Mouse (Mus musculus) forebrain, embryonic 14.5 days (tissue): Measurements from ENCODE around the gene Rnf41. TPM values are rescaled to one million over a fixed set of nuclear protein-coding genes. Genes with fewer than 3 reads are reported as not detected.

Source experiments
- ATAC-seq: fragments of 200-750 bp; cut with Nextera tagmentation; 2 replicates; pipeline ENCODE4 v1.8.0; 2017; ENCODE audit warnings: mild to moderate bottlenecking, moderate library complexity
- DNase-seq: peaks from one replicate; pipeline ENCODE4 v3.0.0-alpha.2; 2015; ENCODE audit warnings: low spot score
- H3K27ac ChIP-seq: fragments of 300-500 bp; sonication (generic); 2 replicates; pipeline ENCODE4 v1.5.1; 2014; ENCODE audit warnings: low read depth, mild to moderate bottlenecking, control low read depth, low read length, moderate library complexity
- H3K27me3 ChIP-seq: fragments of 300-500 bp; sonication (generic); replicated peaks from 2 replicates; pipeline ENCODE4 v1.6.1; 2014; ENCODE audit warnings: low read length, control low read depth, mixed read lengths; ENCODE audit not compliant: control insufficient read depth, insufficient read depth
- H3K36me3 ChIP-seq: fragments of 300-500 bp; sonication (generic); 2 replicates; pipeline ENCODE4 v1.6.1; 2014; ENCODE audit warnings: low read length, control low read depth; ENCODE audit not compliant: control insufficient read depth, insufficient read depth
- H3K4me1 ChIP-seq: fragments of 300-500 bp; sonication (generic); 2 replicates; pipeline ENCODE4 v1.6.1; 2014; ENCODE audit warnings: antibody characterized with exemption, low read length, control low read depth; ENCODE audit not compliant: control insufficient read depth, insufficient read depth
- H3K4me2 ChIP-seq: fragments of 300-500 bp; sonication (generic); 2 replicates; pipeline ENCODE4 v1.6.1; 2014; ENCODE audit warnings: mild to moderate bottlenecking, control low read depth, low read length
- H3K4me3 ChIP-seq: fragments of 300-500 bp; sonication (generic); 2 replicates; pipeline ENCODE4 v1.5.1; 2014; ENCODE audit warnings: low read depth, low read length, control low read depth
- H3K9ac ChIP-seq: fragments of 300-500 bp; sonication (generic); 2 replicates; pipeline ENCODE4 v1.6.1; 2014; ENCODE audit warnings: mild to moderate bottlenecking, low read length, control low read depth, moderate library complexity
- H3K9me3 ChIP-seq: fragments of 300-500 bp; sonication (generic); replicated peaks from 2 replicates; pipeline ENCODE4 v1.6.1; 2016; ENCODE audit warnings: low read length, control low read depth, mixed read lengths; ENCODE audit not compliant: control insufficient read depth
- whole genome bisulfite sequencing: fragments of 180-500 bp; shearing (Covaris S2); extraction: QIAGEN DNeasy Blood & Tissue Kit; methylation state at CpG from one replicate; pipeline ENCODE4 v1.1.7; 2014; 5-methylcytosine and 5-hydroxymethylcytosine counted together
- microRNA-seq: library from miRNA; unstranded; fragments of <30 nt; microRNA quantifications from one replicate; pipeline ENCODE4, GENCODE M21; 2016
- polyA plus RNA-seq: library from polyadenylated mRNA; unstranded; fragments of >200 nt; fragmentation: Nextera tagmentation; extraction: Ambion mirVana; gene quantifications from 2 replicates; pipeline ENCODE4 v1.2.1, GENCODE M21; 2014

Gene Rnf41
- polyA plus RNA-seq, 1 experiment from 2014 or later, result 94.2 TPM

DNA sequence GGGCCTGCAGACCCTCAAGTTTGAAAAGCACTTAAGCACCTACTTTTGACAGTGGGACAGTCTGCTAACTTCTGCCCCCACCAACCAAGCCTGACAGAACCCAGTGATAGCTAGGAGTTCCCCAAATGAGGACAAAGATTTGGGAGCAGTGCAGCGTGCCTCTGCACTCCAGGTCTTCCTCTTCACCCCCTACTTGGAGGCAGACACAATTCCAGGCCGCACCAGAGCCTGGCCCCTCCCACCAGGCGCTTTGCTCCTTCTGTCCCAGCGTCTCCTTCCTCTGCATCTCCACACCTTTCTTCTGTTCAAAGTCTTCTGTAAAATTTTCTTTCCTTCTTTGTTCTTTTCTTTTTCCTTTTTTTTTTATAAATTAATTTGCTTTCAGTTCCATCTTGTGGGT lies 78.3 kb downstream of the Rnf41 start:
- Histone ChIP-seq H3K4me2 (no peak overlapping the region), H3K27ac (no peak overlapping the region), H3K27me3 (no peaks in the 10 kb centered on the region), H3K9ac (no peak overlapping the region), H3K9me3 (no peaks in the 10 kb centered on the region), H3K36me3 (peaks cover 69% of the 10 kb centered on the region), H3K4me3 (no peak overlapping the region), H3K4me1 (peaks cover 8% of the 10 kb centered on the region)
- no peak for ATAC-seq
- WGBS, result 46% methylated on average over 4 of the region's 4 CpGs
- no peak for DNase-seq

DNA sequence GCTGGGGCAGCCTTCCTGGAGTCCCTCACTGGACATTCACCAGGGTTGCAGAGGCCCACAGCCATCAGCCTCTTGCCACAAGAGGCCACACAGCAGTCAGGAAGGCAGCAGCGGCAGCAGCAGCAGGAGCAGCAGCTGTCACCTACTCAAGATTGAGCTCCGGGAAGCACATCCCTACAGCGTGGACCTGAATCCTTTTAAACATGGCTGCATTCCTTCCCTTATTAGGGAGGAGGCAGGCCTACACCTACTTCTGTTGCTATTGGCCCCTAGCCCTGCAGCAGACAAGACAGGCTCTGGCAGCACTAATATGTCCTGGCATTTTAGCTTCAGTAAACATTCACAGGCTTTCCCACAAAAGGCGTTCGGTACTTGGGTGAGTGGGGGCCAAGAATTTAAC lies 78.8 kb downstream of the Rnf41 start:
- Histone ChIP-seq H3K4me2 (no peak overlapping the region), H3K9ac (no peak overlapping the region), H3K36me3 (peaks cover 66% of the 10 kb centered on the region), H3K27ac (no peak overlapping the region), H3K27me3 (no peaks in the 10 kb centered on the region), H3K4me3 (no peak overlapping the region), H3K4me1 (peaks cover 12% of the 10 kb centered on the region), H3K9me3 (no peaks in the 10 kb centered on the region)
- DNase-seq (no peak), ATAC-seq (no peak)
- WGBS, result 83% methylated on average over 5 of the region's 5 CpGs

DNA sequence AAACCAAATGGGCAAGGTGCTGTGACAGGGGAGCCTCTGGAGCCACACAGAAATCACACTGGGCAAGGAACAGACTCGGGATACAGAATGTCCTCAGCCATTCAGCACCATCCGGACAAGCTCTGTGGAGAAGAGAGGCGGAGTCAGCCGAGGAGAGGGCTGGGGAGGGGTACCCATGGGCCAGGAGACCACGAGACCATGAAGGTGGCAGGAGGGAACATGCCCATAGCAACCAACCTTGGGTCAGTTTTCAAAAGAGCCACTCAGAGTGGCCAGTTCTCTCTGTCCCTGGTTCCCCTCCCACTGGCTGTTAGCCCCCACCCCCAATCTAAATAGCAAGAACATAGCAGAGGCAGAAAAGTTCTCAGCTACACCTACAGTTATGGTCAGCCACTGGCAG lies 79.5 kb downstream of the Rnf41 start:
- DNase-seq (no peak), ATAC-seq (no peak)
- H3K4me3 ChIP-seq, result no peak overlapping the region
- peaks cover 12% of the 10 kb centered on the region for H3K4me1 ChIP-seq
- no peaks in the 10 kb centered on the region for H3K9me3 ChIP-seq
- peaks cover 59% of the 10 kb centered on the region for H3K36me3 ChIP-seq
- H3K9ac ChIP-seq, result no peak overlapping the region
- no peaks in the 10 kb centered on the region for H3K27me3 ChIP-seq
- no peak overlapping the region for H3K27ac ChIP-seq
- WGBS, result 41% methylated on average over 5 of the region's 5 CpGs
- H3K4me2 ChIP-seq, result no peak overlapping the region

Small RNA genes within 50 kb of the gene (microRNA-seq; reads per million reads assigned to microRNA genes)
- gene Gm25361 (not detected), gene Gm26308 (not detected), gene Mir6914 (not detected), gene Mir6915 (1.1 reads per million), gene Mir8105 (0.40 reads per million)

Other genes starting within 250 kb of the Rnf41 start
- 7.4 and 9.6 TPM in 2 replicates for gene Rbms2, start 231.4 kb upstream of the Rnf41 start, polyA plus RNA-seq
- 0.32 and 0.95 TPM in 2 replicates for gene Gls2, start 217.2 kb upstream of the Rnf41 start, polyA plus RNA-seq
- 22.8 and 23.8 TPM in 2 replicates for gene Spryd4, start 199.8 kb upstream of the Rnf41 start, polyA plus RNA-seq
- gene Mip, start 185.8 kb upstream of the Rnf41 start, polyA plus RNA-seq, result 0.19 and 0.22 TPM in 2 replicates
- 27.2 and 28.3 TPM in 2 replicates for gene Timeless, start 179.6 kb upstream of the Rnf41 start, polyA plus RNA-seq
- gene Apon, start 157.6 kb upstream of the Rnf41 start, polyA plus RNA-seq, result 0.30 TPM in 1 of 2 replicates, not detected in the other
- not detected in 2 replicates for gene Apof, start 143.0 kb upstream of the Rnf41 start, polyA plus RNA-seq
- 11.6 and 17.4 TPM in 2 replicates for gene Stat2, start 141.1 kb upstream of the Rnf41 start, polyA plus RNA-seq
- gene Il23a, start 112.9 kb upstream of the Rnf41 start, polyA plus RNA-seq, result not detected in 2 replicates
- 21.4 and 23.2 TPM in 2 replicates for gene Pan2, start 108.3 kb upstream of the Rnf41 start, polyA plus RNA-seq
- gene Cnpy2, start 89.2 kb upstream of the Rnf41 start, polyA plus RNA-seq, result 231 and 256 TPM in 2 replicates
- gene Cs, start 73.9 kb upstream of the Rnf41 start, polyA plus RNA-seq, result 234 and 243 TPM in 2 replicates
- gene Coq10a, start 42.7 kb upstream of the Rnf41 start, polyA plus RNA-seq, result 22.8 and 26.9 TPM in 2 replicates
- gene Ankrd52, start 34.5 kb upstream of the Rnf41 start, polyA plus RNA-seq, result 6.8 and 10.3 TPM in 2 replicates
- not detected in 2 replicates for gene Slc39a5, start 10.4 kb upstream of the Rnf41 start, polyA plus RNA-seq
- 147 and 180 TPM in 2 replicates for gene Nabp2, start 165 bp upstream of the Rnf41 start, polyA plus RNA-seq
- gene Smarcc2, start 47.6 kb downstream of the Rnf41 start, polyA plus RNA-seq, result 178 and 201 TPM in 2 replicates
- 732 and 818 TPM in 2 replicates for gene Myl6, start 82.5 kb downstream of the Rnf41 start, polyA plus RNA-seq
- gene Myl6b, start 87.0 kb downstream of the Rnf41 start, polyA plus RNA-seq, result 4.6 and 5.8 TPM in 2 replicates
- gene Esyt1, start 114.2 kb downstream of the Rnf41 start, polyA plus RNA-seq, result 4.7 and 6.3 TPM in 2 replicates
- gene Zc3h10, start 136.1 kb downstream of the Rnf41 start, polyA plus RNA-seq, result 16.2 and 18.2 TPM in 2 replicates
- 2,276 and 3,259 TPM in 2 replicates for gene Rpl41, start 137.6 kb downstream of the Rnf41 start, polyA plus RNA-seq
- 177 and 187 TPM in 2 replicates for gene Pa2g4, start 154.3 kb downstream of the Rnf41 start, polyA plus RNA-seq
- 0.17 and 0.40 TPM in 2 replicates for gene Erbb3, start 178.0 kb downstream of the Rnf41 start, polyA plus RNA-seq
- gene Rps26, start 215.1 kb downstream of the Rnf41 start, polyA plus RNA-seq, result 522 and 721 TPM in 2 replicates
- gene Ikzf4, start 234.3 kb downstream of the Rnf41 start, polyA plus RNA-seq, result 6.5 and 9.2 TPM in 2 replicates